Mouse (Mus musculus) mesoderm, embryonic 11.5 days (tissue): ENCODE measurements around the gene Tceal9.

Experiments used
- DNase-seq: peaks from one replicate; pipeline ENCODE4 v3.0.0-alpha.2; 2012; ENCODE audit warnings: low read depth, low spot score

Gene Tceal9

DNA sequence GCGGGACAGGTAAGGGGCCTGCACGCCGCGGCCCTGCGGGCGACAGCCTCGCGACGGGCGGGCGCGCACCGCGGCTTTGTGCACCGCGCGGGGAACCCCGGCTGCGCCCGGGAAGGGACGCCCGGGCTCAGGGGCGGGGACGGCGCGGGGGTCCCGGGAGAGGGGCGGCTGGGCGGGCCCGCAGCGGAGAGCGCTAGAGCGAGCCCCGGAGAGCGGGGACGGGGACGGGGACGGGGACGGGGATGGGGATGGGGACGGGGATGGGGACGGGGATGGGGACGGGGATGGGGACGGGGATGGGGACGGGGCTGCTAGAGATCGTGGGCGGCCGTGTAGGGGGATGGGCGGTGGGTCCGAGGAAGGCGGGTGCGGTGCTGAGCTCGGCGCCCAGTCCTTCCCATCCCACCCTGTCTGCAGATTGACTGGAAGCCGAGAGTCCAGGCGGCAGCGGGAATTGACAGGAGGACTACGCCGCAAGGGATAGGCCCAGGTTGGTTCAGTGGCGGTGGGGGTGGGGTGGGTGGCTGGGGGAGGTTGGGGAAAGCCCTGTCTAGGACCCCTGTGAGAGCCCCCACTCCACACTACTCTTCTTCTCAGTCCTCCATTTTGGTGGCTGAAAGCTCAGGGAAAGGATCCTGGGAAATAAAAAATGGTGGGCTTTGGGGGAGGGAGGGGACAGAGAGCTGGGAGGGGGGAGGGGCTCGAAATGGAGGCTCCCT is 25.7 kb downstream of the Tceal9 start:
- peak; percentile 41 for DNase-seq

DNA sequence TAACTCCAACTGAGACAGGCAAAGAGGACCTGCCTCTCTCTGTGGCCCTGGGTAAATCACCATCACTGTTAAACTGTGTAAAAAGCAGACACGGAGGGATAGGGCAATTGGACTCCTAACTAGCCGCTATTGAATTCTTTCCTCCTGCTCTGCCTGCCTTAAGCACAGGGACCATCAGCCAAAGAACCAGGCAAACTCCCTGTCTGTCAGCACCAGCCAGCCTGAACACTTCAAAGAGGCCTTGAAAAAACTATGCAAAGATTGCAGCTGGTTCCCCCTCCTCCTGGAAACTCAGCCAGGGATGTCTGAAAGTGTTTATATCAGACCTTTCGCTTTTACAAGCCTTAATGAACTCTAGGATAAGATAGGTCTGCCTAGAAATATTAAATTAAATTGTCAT is 29.7 kb downstream of the Tceal9 start:
- no peak for DNase-seq

DNA sequence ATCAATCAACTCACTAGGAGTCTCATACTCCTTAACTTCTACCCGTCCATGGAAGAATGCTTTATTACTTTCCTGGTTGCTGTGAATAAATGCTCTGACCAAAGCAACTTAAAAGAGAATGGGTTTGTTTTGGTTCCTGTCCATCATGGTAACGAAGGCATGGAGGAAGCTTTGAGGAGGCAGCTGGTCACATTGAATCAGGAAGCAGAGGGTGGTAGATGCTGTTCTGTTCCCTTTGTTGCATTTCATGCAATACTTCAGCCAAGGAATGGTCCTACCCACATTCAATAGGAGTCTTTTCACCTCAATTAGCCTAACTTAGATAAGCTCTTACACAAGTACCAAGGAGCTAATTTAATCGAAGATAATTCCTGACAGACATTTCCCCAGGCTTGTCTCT is 30.5 kb downstream of the Tceal9 start:
- DNase-seq = no peak

DNA sequence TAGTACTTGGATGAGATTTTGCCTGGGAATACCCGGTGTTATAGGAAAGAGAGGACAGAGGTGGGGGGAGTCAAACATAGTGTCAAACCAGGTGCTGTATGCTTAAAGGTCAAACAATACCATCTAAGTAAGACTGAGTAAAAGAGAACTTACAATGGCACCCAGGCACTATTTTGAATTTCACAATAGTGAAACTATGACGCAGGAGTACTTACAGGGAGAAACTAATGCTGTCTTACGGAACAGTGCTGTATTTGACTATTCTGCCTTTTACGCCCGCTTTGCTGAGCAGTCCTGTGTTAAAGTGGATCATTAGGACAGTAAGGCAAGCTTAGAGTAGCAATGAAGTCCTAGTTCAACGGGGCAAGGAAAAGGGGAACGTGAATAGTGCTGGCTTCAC is 32.7 kb downstream of the Tceal9 start:
- DNase-seq = no peak

DNA sequence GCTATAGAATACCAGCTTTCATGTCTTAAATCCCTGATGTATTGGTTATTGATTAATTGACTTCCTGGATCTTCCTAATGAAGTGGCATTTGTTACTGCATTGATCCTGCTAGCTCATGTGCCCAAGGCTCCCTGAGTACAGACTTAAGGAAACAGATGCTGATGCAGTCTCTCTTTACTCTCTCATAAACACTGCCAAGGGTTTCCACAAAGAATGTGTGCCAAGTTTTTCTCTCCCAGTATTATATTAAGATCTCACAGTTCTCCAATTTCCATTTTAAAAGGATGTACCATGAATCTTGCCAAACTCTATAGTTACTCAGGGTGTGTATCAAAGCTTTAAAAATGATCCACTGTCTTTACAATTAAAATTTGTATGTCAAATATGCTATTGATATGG is 33.5 kb downstream of the Tceal9 start:
- DNase-seq = no peak

DNA sequence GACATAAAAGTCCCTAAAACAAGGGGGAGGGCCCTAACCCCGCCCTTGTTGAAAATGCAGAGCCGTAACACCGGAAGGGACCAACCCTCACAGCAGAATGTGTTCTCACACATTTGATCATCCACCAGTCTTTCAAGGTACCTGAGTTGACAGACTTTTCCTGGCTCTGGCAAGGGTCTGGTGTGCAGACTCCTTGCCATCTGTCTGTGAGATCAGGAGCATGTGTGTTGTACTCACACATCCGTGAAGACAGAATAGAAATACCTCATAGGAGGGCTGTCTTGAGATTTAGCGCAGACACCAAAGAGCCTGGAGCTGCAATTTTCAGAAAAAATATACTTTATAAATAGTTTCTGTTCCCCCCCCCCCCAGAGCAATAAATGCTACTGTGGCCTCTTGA is 34.5 kb downstream of the Tceal9 start:
- no peak for DNase-seq

DNA sequence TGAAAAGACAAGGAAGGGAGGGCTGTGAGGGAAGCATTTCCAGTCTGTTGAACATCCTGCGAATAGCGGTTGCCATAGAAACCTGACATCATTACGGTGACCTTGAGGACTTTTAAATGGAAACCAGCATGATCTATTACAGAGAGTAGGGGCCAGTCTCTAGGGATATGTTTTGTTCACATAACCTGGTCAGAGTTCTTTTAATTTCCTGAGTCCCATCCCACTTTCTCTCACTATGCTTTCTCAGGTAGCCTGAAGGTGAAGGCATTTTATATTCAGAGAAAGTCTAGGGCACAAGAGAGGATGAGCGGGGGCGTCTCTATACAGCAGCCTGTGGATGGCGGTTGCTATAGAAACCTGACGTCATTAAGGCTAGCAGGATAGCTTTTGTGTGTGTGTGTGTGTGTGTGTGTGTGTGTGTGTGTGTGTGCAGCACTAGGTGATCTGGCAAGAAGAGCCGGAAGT is 46.0 kb downstream of the Tceal9 start:
- DNase-seq = peak; percentile 82
